Mouse (Mus musculus) kidney, adult 8-10 months (tissue): ENCODE data around the gene Optn.

ENCODE experiments used
- DNase-seq, 2 experiments: peaks; one replicate each; pipeline ENCODE4 v3.0.0; 2022

The Optn gene

GRCm38 (mm10) chr2:5059997-5060396, 3.9 kb downstream of the Optn start:
- no peak for DNase-seq

GRCm38 (mm10) chr2:5058436-5058835, 5.4 kb downstream of the Optn start:
- no peak for DNase-seq

GRCm38 (mm10) chr2:5050562-5050961, 13.3 kb downstream of the Optn start:
- DNase-seq, result no peak

- DNase-seq, result no peak
Observed at GRCm38 (mm10) chr2:5047016-5047415, 16.8 kb downstream of the Optn start.

GRCm38 (mm10) chr2:5045269-5045965, 18.4 kb downstream of the Optn start:
- no peak for DNase-seq

GRCm38 (mm10) chr2:5044321-5044720, 19.5 kb downstream of the Optn start:
- DNase-seq, result no peak

GRCm38 (mm10) chr2:5043476-5043761, 20.4 kb downstream of the Optn start:
- no peak for DNase-seq

GRCm38 (mm10) chr2:5042616-5043475, 21.0 kb downstream of the Optn start:
- no peak for DNase-seq

GRCm38 (mm10) chr2:5041854-5042253, 22.0 kb downstream of the Optn start:
- DNase-seq, result no peak

GRCm38 (mm10) chr2:5040281-5041161, 23.3 kb downstream of the Optn start:
- DNase-seq, result no peak

GRCm38 (mm10) chr2:5039350-5040170, 24.3 kb downstream of the Optn start:
- DNase-seq, result no peak

- DNase-seq, result no peak
Observed at GRCm38 (mm10) chr2:5038320-5038719, 25.5 kb downstream of the Optn start.

- DNase-seq, result no peak
Observed at GRCm38 (mm10) chr2:5037390-5037789, 26.5 kb downstream of the Optn start.

GRCm38 (mm10) chr2:5036411-5037076, 27.3 kb downstream of the Optn start:
- DNase-seq, result no peak

- no peak for DNase-seq
Observed at GRCm38 (mm10) chr2:5035241-5035640, 28.6 kb downstream of the Optn start.

- no peak for DNase-seq
Observed at GRCm38 (mm10) chr2:5034801-5035200, 29.1 kb downstream of the Optn start.

- no peak for DNase-seq
Observed at GRCm38 (mm10) chr2:5033546-5034420, 30.1 kb downstream of the Optn start.

GRCm38 (mm10) chr2:5032665-5033064, 31.2 kb downstream of the Optn start:
- no peak for DNase-seq

GRCm38 (mm10) chr2:5031215-5031614, 32.6 kb downstream of the Optn start:
- DNase-seq, result no peak

GRCm38 (mm10) chr2:5029808-5030207, 34.0 kb downstream of the Optn start:
- no peak for DNase-seq

GRCm38 (mm10) chr2:5028047-5028446, 35.8 kb downstream of the Optn start:
- no peak for DNase-seq
